Mouse (Mus musculus): Measurements from ENCODE around the gene Kif1a. TPM values are rescaled to one million over a fixed set of nuclear protein-coding genes. Genes with fewer than 3 reads are reported as not detected.

The Kif1a gene
- polyA plus RNA-seq, 1 experiment from 2014 or later = 4.4 TPM

DNA sequence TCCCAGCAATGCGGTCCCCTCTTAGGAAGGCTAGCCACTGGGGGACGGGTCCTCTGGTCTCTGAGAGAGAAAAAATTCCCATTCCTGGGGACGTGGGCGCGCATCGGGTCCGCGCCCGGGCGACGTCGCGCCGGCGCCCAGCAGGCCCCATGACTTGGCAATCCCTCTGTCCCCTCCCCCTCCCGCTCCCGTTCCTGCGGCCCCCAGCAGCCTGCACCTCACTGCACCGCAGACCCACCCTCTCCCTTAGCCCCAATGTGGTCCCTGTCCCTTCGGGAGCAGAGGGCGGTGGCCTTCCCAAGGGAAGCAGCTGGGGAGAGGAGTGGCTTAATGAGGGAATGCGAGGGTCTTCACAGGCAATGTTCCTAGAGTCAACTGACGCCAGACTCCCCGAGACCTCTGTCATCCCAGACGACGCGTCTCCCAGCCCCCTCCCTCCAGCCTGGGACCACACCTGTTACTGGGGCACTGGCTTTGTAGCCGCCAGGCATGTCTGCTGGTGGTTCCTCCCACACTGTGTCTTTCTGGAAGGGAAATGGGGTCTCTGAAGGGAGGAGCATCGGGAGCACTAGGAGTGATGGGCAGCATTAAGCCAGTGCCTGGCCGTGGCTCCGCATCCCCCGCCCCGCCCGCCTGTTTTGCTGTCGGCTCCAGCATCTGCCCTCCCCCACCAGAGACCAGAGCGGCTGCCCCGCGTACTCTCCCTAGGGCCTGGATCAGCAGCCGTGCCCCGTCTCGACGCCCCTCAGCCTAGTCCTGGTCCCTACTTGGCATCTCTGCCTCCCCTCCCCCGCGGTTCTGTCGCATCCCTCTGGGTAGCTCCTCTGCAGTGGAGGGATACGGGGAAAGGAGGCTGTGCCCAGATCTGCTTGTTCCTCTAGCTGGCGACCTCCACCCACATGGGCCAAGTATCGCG is 917 bp downstream of the Kif1a start:
- no peak for DNase-seq (ENCODE audit: low spot score)
- ATAC-seq = peak; percentile 39
- WGBS = 2% methylated on average over 46 of the region's 49 CpGs
- 0 out of 2 replicates have a peak, but pooled peaks cover 8% of the 10 kb centered on the region for H3K4me1 ChIP-seq (ENCODE audit: insufficient read depth, low read depth, low read length)
- peak overlapping the region; percentile 37 for H3K4me3 ChIP-seq (ENCODE audit: low read depth, low read length)
- H3K9ac ChIP-seq (replicated peaks; ENCODE audit: low read depth) = no peak overlapping the region
- no peaks in the 10 kb centered on the region for H3K36me3 ChIP-seq (ENCODE audit: insufficient read depth, low read length)
- TF ChIP-seq EP300 (IDR thresholded peaks at IDR 0.05) (no peak), CTCF (IDR thresholded peaks at IDR 0.05) (no peak)
- H3K27me3 ChIP-seq (replicated peaks; ENCODE audit: insufficient read depth, low read length) = peaks cover 32% of the 10 kb centered on the region
- H3K9me3 ChIP-seq (ENCODE audit: low read length) = no peaks in the 10 kb centered on the region
- no peak overlapping the region for H3K27ac ChIP-seq (ENCODE audit: low read length)
- peak overlapping the region; percentile 56 for H3K4me2 ChIP-seq (replicated peaks; ENCODE audit: low read depth, low read length)

DNA sequence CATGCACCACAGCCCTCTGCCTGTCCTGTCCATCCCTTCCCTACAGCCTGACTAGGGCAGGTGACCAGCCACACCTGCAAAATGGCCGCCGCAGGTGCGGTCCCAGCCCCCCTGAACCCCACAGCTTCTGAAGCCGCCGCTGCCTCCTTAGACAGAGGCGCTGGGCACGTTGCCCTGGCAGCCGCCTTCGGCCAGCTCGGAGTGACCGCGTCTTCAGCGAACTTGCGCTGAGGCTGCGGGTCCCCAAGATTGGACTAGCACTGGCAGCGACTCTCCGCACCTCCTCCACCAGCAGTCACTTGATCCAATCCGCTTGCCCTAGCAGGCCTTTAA is 1.5 kb downstream of the Kif1a start:
- TF ChIP-seq EP300 (IDR thresholded peaks at IDR 0.05) = no peak
- TF ChIP-seq CTCF (IDR thresholded peaks at IDR 0.05) = no peak
- DNase-seq (ENCODE audit: low spot score) = peak; percentile 16

DNA sequence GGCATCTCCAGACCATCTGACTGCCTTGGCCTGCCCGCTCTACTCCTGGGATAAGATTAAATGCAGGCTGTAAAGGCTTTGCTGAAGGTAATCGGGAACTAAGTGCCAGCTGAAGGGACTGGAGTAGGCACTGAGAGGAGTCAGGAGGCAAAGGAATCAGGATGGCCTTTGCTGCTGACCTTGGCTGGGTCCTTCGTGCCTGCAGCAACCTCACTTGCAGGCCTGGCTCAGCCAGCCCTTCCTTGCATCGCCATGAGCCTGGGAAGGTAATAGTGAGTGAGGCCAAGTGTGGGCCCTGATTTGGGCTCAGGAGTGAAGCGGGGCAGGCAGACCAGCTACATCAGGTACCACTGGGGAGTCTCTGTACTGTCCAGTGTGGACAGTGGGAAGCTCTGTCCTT is 2.8 kb downstream of the Kif1a start:
- Histone ChIP-seq H3K36me3 (ENCODE audit: insufficient read depth, low read length) (no peaks in the 10 kb centered on the region), H3K4me2 (replicated peaks; ENCODE audit: low read depth, low read length) (no peak overlapping the region), H3K4me3 (ENCODE audit: low read depth, low read length) (no peak overlapping the region), H3K27me3 (replicated peaks; ENCODE audit: insufficient read depth, low read length) (peaks cover 32% of the 10 kb centered on the region), H3K4me1 (ENCODE audit: insufficient read depth, low read depth, low read length) (0 out of 2 replicates have a peak, but pooled peaks cover 8% of the 10 kb centered on the region), H3K9ac (replicated peaks; ENCODE audit: low read depth) (no peak overlapping the region), H3K9me3 (ENCODE audit: low read length) (no peaks in the 10 kb centered on the region), H3K27ac (ENCODE audit: low read length) (no peak overlapping the region)
- no peak for TF ChIP-seq CTCF (IDR thresholded peaks at IDR 0.05)
- TF ChIP-seq EP300 (IDR thresholded peaks at IDR 0.05) = no peak
- 88% methylated on average over 5 of the region's 5 CpGs for WGBS
- DNase-seq (ENCODE audit: low spot score) (no peak), ATAC-seq (no peak)

More for the DNA sequence above, 1.5 kb downstream of the Kif1a start:
- Histone ChIP-seq H3K27ac (ENCODE audit: low read length) (no peak overlapping the region), H3K9ac (replicated peaks; ENCODE audit: low read depth) (no peak overlapping the region), H3K4me2 (replicated peaks; ENCODE audit: low read depth, low read length) (peak overlapping the region; percentile 56), H3K36me3 (ENCODE audit: insufficient read depth, low read length) (no peaks in the 10 kb centered on the region), H3K27me3 (replicated peaks; ENCODE audit: insufficient read depth, low read length) (peaks cover 32% of the 10 kb centered on the region), H3K4me3 (ENCODE audit: low read depth, low read length) (peak overlapping the region; percentile 37), H3K9me3 (ENCODE audit: low read length) (no peaks in the 10 kb centered on the region), H3K4me1 (ENCODE audit: insufficient read depth, low read depth, low read length) (0 out of 2 replicates have a peak, but pooled peaks cover 8% of the 10 kb centered on the region)
- ATAC-seq = peak; percentile 10; the same call in 1 of the 2 replicates
- 1% methylated on average over 18 of the region's 18 CpGs for WGBS

DNA sequence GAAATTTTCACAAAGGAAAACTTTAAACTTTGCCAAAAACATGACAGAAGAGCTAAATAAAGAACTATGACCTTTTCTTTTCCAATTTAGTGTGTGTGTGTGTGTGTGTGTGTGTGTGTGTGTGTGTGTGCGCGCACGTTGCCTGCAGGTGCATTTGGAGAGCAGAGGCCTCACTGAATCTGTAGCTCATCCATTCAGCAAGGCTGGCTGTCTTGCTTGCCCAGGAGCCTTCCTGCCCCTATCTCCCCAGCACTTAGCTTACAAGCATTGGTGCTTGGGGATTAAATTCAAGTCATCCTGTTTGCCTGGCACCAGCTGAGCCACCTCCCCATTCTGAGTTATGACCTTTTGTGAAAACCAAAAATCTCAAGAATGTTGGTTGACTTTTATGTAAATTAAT is 9.2 kb downstream of the Kif1a start:
- H3K4me3 ChIP-seq (ENCODE audit: low read depth, low read length) = no peak overlapping the region
- no peaks in the 10 kb centered on the region for H3K27me3 ChIP-seq (replicated peaks; ENCODE audit: insufficient read depth, low read length)
- no peak for DNase-seq (ENCODE audit: low spot score)
- no peak for TF ChIP-seq EP300 (IDR thresholded peaks at IDR 0.05)
- no peak for TF ChIP-seq CTCF (IDR thresholded peaks at IDR 0.05)
- H3K36me3 ChIP-seq (ENCODE audit: insufficient read depth, low read length) = no peaks in the 10 kb centered on the region
- no peak for ATAC-seq
- WGBS = 80% methylated on average over 3 of the region's 3 CpGs
- no peaks in the 10 kb centered on the region for H3K9me3 ChIP-seq (ENCODE audit: low read length)
- H3K9ac ChIP-seq (replicated peaks; ENCODE audit: low read depth) = no peak overlapping the region
- H3K4me1 ChIP-seq (ENCODE audit: insufficient read depth, low read depth, low read length) = no peaks in the 10 kb centered on the region
- no peak overlapping the region for H3K27ac ChIP-seq (ENCODE audit: low read length)
- no peak overlapping the region for H3K4me2 ChIP-seq (replicated peaks; ENCODE audit: low read depth, low read length)

DNA sequence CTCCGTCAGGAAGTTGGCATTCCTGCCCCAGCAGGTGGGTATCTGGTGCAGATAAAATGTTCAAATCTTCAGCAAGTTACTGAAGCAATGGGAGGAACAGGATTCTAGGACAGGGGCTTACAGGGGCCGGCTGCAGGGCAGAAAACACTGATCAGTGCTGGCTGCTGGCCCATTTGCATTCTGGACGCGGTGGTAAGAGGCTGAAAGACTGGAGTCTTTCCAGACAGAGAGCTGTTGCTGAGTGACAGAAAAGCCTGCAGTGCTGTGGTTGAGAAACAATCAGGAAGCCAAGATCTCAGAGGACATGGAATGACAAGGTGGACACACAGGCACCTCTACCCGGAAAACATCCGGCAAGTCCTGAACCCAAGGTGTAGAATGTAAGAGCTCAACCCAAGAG is 16.6 kb downstream of the Kif1a start:
- Histone ChIP-seq H3K27ac (ENCODE audit: low read length) (no peak overlapping the region), H3K4me3 (ENCODE audit: low read depth, low read length) (no peak overlapping the region), H3K4me2 (replicated peaks; ENCODE audit: low read depth, low read length) (no peak overlapping the region), H3K36me3 (ENCODE audit: insufficient read depth, low read length) (no peaks in the 10 kb centered on the region), H3K27me3 (replicated peaks; ENCODE audit: insufficient read depth, low read length) (no peaks in the 10 kb centered on the region), H3K9me3 (ENCODE audit: low read length) (no peaks in the 10 kb centered on the region), H3K4me1 (ENCODE audit: insufficient read depth, low read depth, low read length) (no peaks in the 10 kb centered on the region), H3K9ac (replicated peaks; ENCODE audit: low read depth) (no peak overlapping the region)
- ATAC-seq (no peak; the same call in 1 of the 2 replicates), DNase-seq (ENCODE audit: low spot score) (peak; percentile 27)
- TF ChIP-seq CTCF (IDR thresholded peaks at IDR 0.05) (no peak), EP300 (IDR thresholded peaks at IDR 0.05) (no peak)
- WGBS = 38% methylated on average over 6 of the region's 6 CpGs

DNA sequence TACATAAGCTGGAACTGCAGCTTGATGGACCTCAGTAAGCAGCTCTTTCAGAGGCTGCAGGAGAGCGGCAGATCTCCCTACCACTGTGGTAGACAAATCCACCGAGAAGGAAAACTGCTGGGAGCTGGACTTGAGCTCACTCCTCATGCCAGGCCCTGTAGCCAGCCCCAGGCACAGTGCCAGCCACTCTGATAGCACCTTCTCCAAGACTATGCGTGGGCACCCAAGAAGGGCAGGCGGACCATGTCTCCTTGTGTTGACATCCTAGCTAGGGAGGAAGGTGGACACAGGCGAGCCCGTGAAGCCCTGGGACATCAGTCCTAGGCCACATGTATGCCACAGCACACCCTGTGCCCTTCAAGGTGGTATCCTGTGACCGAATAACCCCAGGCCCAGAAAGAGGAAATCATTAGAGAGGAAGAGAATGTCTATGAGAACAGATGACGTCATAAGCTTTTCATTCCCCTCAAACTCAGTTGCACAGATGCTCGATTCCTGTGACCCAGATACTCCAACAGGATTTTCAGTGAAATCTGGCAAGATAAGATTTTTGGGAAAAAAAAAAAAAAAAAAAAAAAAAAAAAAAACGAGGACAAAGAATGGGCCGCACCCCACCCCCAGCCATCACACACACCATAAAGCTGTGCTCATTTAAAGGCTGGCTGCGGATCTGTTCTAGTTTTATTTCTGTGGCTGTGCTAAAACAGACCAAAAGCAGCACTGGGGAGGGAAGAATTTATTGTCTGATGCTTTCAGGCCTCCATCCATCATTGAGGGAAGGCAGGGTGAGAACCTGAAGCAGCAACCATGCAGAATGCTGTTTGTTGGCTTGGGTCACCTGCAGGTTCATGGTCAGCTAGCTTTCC is 18.1 kb downstream of the Kif1a start:
- H3K4me2 ChIP-seq (replicated peaks; ENCODE audit: low read depth, low read length) = no peak overlapping the region
- H3K27me3 ChIP-seq (replicated peaks; ENCODE audit: insufficient read depth, low read length) = no peaks in the 10 kb centered on the region
- WGBS = 76% methylated on average over 12 of the region's 12 CpGs
- ATAC-seq (no peak), DNase-seq (ENCODE audit: low spot score) (no peak)
- H3K9me3 ChIP-seq (ENCODE audit: low read length) = no peaks in the 10 kb centered on the region
- no peaks in the 10 kb centered on the region for H3K4me1 ChIP-seq (ENCODE audit: insufficient read depth, low read depth, low read length)
- no peak overlapping the region for H3K9ac ChIP-seq (replicated peaks; ENCODE audit: low read depth)
- H3K36me3 ChIP-seq (ENCODE audit: insufficient read depth, low read length) = no peaks in the 10 kb centered on the region
- TF ChIP-seq EP300 (IDR thresholded peaks at IDR 0.05) (no peak), CTCF (IDR thresholded peaks at IDR 0.05) (no peak)
- H3K4me3 ChIP-seq (ENCODE audit: low read depth, low read length) = no peak overlapping the region
- H3K27ac ChIP-seq (ENCODE audit: low read length) = no peak overlapping the region

Measured in lung, postnatal 0 days (tissue).